Mouse (Mus musculus) liver, embryonic 14.5 days (tissue): Measurements from ENCODE around the gene Strn3.

Experiments
- CTCF ChIP-seq: IDR thresholded peaks from 2 replicates; pipeline ENCODE4 v1.5.1; 2016; ENCODE audit warnings: antibody characterized with exemption, low read depth, control low read depth
- EP300 ChIP-seq: IDR thresholded peaks from 2 replicates; pipeline ENCODE4 v1.6.1; 2016; ENCODE audit warnings: antibody characterized with exemption, low read depth

DNA sequence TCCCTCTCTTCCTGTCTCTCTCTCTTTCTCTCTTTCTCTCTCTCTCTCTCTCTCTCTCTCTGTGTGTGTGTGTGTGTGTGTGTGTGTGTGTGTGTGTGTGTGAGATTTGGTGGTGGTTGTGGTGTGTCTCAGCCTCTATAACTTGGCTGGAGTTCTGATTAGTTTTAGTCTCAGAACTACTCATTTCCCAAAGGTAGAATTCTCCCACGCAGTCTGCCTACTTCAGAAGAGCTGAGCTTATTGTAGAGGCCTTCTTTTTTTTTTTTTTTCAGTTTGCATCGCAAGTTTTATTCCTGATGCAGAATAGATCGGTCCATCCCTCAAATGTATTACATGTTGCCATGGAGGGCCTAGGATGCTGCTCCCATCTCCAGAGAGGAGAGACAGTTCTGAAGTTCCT is 18.0 kb upstream of the Strn3 start:
- no peak for TF ChIP-seq EP300
- no peak for TF ChIP-seq CTCF
